Mouse (Mus musculus) layer of hippocampus, adult 2 months (tissue): Measurements from ENCODE around the gene Spock2. TPM values are rescaled to one million over a fixed set of nuclear protein-coding genes. Genes with fewer than 3 reads are reported as not detected.

Source experiments
- DNase-seq, 2 experiments: peaks; one replicate each; pipeline ENCODE4 v3.0.0; 2022; ENCODE audit warnings: low spot score in 2 of 2
- H3K27ac ChIP-seq: fragments of 200-600 bp; 2 replicates; pipeline ENCODE4 v1.8.1; 2022
- H3K4me3 ChIP-seq: fragments of 200-600 bp; 2 replicates; pipeline ENCODE4 v1.8.1; 2022; ENCODE audit warnings: mild to moderate bottlenecking
- CTCF ChIP-seq: fragments of 200-600 bp; conservative IDR thresholded peaks from 2 replicates; pipeline ENCODE4 v1.8.1; 2022; ENCODE audit warnings: antibody characterized with exemption, mild to moderate bottlenecking, moderate library complexity
- long read RNA-seq, 2 experiments: library from polyadenylated mRNA; stranded (forward); transcript quantifications; one replicate each; pipeline ENCODE4 v2.0.0; 2021; ENCODE audit warnings: borderline mapping rate in 2 of 2
- total RNA-seq, 2 experiments: library from RNA; stranded (reverse); gene quantifications; 2 replicates each; pipeline ENCODE4 v1.2.3; 2021

Gene Spock2
- total RNA-seq, result 100 to 1,000 TPM; 476 to 514 TPM
- long read RNA-seq, experiment 1, partial matches to known transcripts, result 103 of 173 reads
- long read RNA-seq, experiment 1, other reads (novel, unspliced or antisense), result 70 of 173 reads
- long read RNA-seq, experiment 2, partial matches to known transcripts, result 116 of 227 reads
- long read RNA-seq, experiment 2, other reads (novel, unspliced or antisense), result 111 of 227 reads

DNA sequence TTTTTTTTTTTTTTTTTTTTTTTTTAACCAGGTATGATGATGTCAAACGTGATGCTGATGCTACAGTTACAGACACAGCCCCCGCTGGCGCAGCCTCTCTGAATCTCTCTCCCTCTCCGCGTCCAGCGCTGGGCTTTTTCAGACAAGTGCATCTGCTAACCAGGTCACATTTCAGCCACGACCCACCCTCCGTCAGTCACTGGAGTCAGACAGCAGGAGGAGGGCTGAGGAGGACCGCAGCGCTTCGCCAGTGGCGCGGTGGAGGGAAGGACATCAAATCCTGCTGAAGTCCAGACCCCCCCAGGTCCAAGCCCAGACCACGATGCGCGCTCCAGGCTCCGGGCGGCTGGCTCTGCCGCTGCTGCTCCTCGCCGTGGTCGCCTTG, at the start of gene Spock2:
Spock2 (plus strand) TSS at position 74 of the 385 bp plus-strand sequence.
- peak within 1 kb of the TSS; percentile 98 for H3K27ac ChIP-seq
- TF ChIP-seq CTCF, result no peak
- DNase-seq, result peak; percentile 66 to 69
- peak within 1 kb of the TSS; percentile 94 for H3K4me3 ChIP-seq

DNA sequence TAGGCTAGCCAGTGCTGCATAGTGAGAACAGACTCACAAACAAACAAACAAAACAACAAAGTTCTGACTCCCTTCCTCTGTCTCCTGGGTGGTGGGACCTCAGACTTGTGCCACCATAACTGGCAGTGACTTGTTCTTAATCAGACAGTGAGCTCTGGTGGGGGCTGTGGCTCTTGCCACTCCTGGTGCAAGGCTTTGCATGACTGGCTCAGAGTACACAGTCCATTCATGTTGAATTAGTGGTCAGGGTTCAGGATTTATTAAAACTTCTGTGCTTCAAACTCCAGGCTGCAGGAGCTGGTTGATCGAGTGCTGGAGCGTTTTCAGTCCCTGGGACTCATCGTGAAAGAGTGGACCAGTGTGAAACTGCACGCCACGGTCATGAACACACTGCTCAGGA, 43.8 kb upstream of the Spock2 start:
- no peak for TF ChIP-seq CTCF
- Histone ChIP-seq H3K4me3 (no peak overlapping the region), H3K27ac (no peak overlapping the region)
- no peak for DNase-seq

- TF ChIP-seq CTCF, result no peak
- H3K27ac ChIP-seq, result no peak overlapping the region
- DNase-seq, result no peak
- H3K4me3 ChIP-seq, result no peak overlapping the region
Observed at GRCm38 (mm10) chr10:60062931-60063330, 43.1 kb upstream of the Spock2 start.

GRCm38 (mm10) chr10:60066524-60066923, 39.5 kb upstream of the Spock2 start:
- no peak overlapping the region for H3K4me3 ChIP-seq
- peak in 1 of 2 experiments; percentile 52 for DNase-seq
- TF ChIP-seq CTCF, result peak; percentile 92
- H3K27ac ChIP-seq, result no peak overlapping the region

- Histone ChIP-seq H3K27ac (no peak overlapping the region), H3K4me3 (no peak overlapping the region)
- no peak for TF ChIP-seq CTCF
- no peak for DNase-seq
Observed at GRCm38 (mm10) chr10:60075159-60075558, 30.9 kb upstream of the Spock2 start.

GRCm38 (mm10) chr10:60077226-60077625, 28.8 kb upstream of the Spock2 start:
- Histone ChIP-seq H3K27ac (no peak overlapping the region), H3K4me3 (no peak overlapping the region)
- no peak for DNase-seq
- no peak for TF ChIP-seq CTCF

DNA sequence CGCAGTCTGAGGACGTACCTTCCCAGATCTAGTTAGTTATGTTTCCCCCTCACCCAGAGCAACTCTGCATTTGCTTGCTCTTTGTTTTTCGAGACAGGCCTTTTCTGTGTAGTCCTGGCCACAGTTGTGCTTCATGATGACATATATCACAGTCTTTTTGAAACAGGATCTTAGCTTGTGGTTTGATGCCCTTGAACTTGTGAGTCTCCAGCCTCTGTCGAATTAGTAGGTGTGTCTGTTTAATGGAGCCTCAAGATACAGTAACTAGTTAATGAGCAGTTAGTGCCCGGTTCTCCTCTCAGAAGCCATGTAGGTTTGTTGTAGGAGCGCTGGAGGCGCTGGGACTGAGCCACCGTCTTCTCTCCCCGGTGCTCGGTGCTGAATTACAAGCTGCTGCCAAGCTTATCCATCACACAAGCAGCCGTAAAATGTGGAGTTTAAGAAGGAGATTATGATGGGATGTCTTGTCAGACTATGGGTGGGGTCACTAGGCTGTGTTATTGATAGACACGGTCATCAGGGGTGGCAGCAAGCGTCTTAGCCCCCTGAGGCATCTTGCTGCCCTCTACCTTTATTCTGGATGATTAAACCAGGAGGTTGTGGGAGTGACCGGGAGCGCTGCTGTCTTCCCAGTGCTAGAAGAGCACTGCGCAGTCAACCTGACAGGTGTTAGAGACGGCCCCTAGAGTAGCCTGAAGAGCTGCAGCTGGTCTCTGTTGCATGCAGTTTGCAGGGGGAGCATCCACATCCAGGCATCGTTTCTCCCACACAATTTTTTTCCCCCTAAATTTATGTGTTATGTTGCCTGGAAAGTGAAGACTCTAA, 28.1 kb upstream of the Spock2 start:
- H3K27ac ChIP-seq, result 0 out of 2 replicates have a peak overlapping the region, but pooled peaks have one; percentile 18
- DNase-seq, result no peak
- no peak for TF ChIP-seq CTCF
- no peak overlapping the region for H3K4me3 ChIP-seq

GRCm38 (mm10) chr10:60078561-60078917, 27.5 kb upstream of the Spock2 start:
- Histone ChIP-seq H3K4me3 (no peak overlapping the region), H3K27ac (0 out of 2 replicates have a peak overlapping the region, but pooled peaks have one; percentile 18)
- DNase-seq, result peak in 1 of 2 experiments; percentile 23
- no peak for TF ChIP-seq CTCF

- no peak for DNase-seq
- peak overlapping the region; percentile 80 for H3K27ac ChIP-seq
- no peak overlapping the region for H3K4me3 ChIP-seq
- TF ChIP-seq CTCF, result no peak
Observed at GRCm38 (mm10) chr10:60080171-60080570, 25.8 kb upstream of the Spock2 start.

DNA sequence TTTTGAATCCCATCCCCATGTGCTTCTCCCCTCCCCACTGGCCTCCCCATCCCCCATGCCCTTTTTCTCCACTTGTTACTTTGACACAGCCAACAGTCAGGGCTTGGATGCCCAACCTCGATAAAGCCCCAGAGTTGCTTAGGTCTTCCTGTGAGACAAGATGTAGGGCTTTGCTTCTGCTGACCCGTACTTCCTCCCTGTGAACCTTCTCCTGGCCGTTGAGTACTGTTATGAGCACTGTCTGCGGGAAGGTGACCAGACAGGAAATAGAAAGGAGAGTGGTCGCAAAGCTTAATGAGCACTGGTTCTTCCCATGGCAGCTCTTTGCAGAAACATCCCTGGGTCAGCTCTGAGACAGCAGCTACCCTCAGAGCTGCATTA, 25.4 kb upstream of the Spock2 start:
- no peak for TF ChIP-seq CTCF
- Histone ChIP-seq H3K27ac (peak overlapping the region; percentile 80), H3K4me3 (no peak overlapping the region)
- no peak for DNase-seq

DNA sequence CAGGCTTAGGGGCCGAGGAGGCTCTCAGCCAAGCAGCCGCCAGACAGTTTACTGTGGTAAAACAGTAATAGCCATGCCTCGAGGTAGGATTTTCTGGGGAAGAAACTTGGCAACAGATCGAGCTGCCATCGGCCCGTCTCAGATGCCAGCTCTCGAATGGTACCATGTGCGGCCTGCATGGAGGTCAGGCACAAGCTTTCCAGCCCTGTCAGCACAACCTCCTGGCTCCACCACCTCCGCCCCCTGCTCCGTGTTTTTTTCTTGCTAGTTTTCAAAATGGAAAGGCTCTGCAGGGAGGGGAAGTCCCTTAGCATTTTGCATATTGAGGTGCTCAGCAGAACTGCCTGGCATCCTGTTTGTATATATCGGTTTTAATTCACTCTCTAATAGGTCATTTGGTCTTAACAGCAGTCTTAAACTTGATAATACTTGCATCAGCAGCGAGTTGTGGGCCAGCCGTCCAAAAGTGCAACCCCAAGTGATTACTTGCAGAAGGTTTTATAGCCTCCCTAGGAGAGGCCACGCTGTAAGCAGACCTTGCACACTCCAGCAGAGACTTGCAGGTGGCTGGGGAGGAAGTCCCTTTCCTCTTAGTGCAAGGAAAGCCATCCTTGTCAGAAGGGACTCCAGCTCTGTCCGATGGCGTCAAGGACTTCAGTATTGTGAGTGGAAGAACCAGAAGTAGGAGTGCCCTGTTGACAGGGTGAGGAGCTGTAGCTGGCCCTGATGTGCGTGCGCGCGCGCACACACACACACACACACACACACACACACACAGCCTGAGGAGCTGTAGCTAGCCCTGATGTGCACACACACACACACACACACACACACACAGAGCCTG, 24.8 kb upstream of the Spock2 start:
- Histone ChIP-seq H3K27ac (peak overlapping the region; percentile 80), H3K4me3 (no peak overlapping the region)
- no peak for TF ChIP-seq CTCF
- no peak for DNase-seq

- no peak for DNase-seq
- peak overlapping the region; percentile 56 for H3K27ac ChIP-seq
Observed at GRCm38 (mm10) chr10:60081905-60082304, 24.1 kb upstream of the Spock2 start.

DNA sequence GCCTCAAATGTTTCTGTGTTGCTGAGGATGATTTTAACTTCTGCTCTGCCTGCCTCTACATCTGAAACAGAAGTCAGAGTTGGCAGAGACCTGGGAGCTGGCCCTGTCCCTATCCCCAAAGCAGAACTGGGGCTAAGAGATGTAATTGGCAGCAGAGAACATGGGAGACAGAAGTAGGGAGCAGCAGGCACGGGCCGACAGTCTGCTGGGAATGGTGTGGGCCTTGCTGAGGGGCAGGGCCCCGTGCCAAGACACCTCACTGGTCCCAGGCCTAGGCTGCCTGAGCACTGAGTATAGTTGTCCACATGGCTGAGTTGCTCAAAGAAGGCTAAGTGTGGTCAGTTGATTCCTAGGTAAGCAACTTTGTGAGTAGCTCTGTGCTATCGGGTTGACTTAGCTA, 22.0 kb upstream of the Spock2 start:
- H3K27ac ChIP-seq, result peak overlapping the region; percentile 56; the same call in 1 of the 2 replicates
- TF ChIP-seq CTCF, result no peak
- no peak overlapping the region for H3K4me3 ChIP-seq
- DNase-seq, result peak in 1 of 2 experiments; percentile 23

More at GRCm38 (mm10) chr10:60081905-60082304, 24.1 kb upstream of the Spock2 start:
- no peak overlapping the region for H3K4me3 ChIP-seq
- TF ChIP-seq CTCF, result no peak
